Mouse (Mus musculus) spleen, adult 2 months (tissue): ENCODE data around the gene Tspan32. TPM values are rescaled to one million over a fixed set of nuclear protein-coding genes. Genes with fewer than 3 reads are reported as not detected.

Experiments
- DNase-seq, 2 experiments: peaks; one replicate each; pipeline versions ENCODE4 v3.0.0 to v3.0.0-alpha.2; 2012 to 2021; ENCODE audit warnings: low spot score in 2 of 2, low read depth in 1 of 2
- H3K27ac ChIP-seq: fragments of 200-500 bp; 2 replicates; pipeline ENCODE4 v1.5.1; 2012; ENCODE audit warnings: low read length, inconsistent platforms; ENCODE audit not compliant: insufficient read depth
- H3K27me3 ChIP-seq: fragments of 200-500 bp; 2 replicates; pipeline ENCODE4 v1.6.1; 2012; ENCODE audit warnings: mild to moderate bottlenecking, moderate library complexity, low read length, inconsistent platforms; ENCODE audit not compliant: control insufficient read depth, insufficient read depth
- H3K36me3 ChIP-seq: fragments of 200-500 bp; 2 replicates; pipeline ENCODE4 v1.6.1; 2012; ENCODE audit warnings: mild to moderate bottlenecking, low read length, inconsistent platforms; ENCODE audit not compliant: control insufficient read depth, insufficient read depth
- H3K4me1 ChIP-seq: fragments of 200-500 bp; 2 replicates; pipeline ENCODE4 v1.6.1; 2011; ENCODE audit warnings: inconsistent platforms; ENCODE audit not compliant: control insufficient read depth, insufficient read depth, insufficient read length
- H3K4me3 ChIP-seq: fragments of 200-500 bp; 2 replicates; pipeline ENCODE4 v1.5.1; 2011; ENCODE audit warnings: mild to moderate bottlenecking, inconsistent platforms; ENCODE audit not compliant: insufficient read depth, insufficient read length; ENCODE audit errors: extremely low read depth
- CTCF ChIP-seq: fragments of 200-500 bp; IDR thresholded peaks from 2 replicates; pipeline ENCODE4 v1.5.1; 2011; ENCODE audit warnings: mild to moderate bottlenecking, inconsistent platforms; ENCODE audit not compliant: insufficient read depth, insufficient read length, insufficient replicate concordance; ENCODE audit errors: extremely low read depth
- POLR2A ChIP-seq: fragments of 200-500 bp; IDR thresholded peaks from 2 replicates; pipeline ENCODE4 v1.6.1; 2011; ENCODE audit warnings: low read depth, low read length, inconsistent platforms
- WGBS: fragments of 180-500 bp; shearing (Covaris S2); methylation state at CpG from one replicate; pipeline ENCODE4 v1.1.7; 2018; 5-methylcytosine and 5-hydroxymethylcytosine counted together
- polyA plus RNA-seq: library from polyadenylated mRNA; depleted of rRNA; stranded (reverse); fragments of >200 nt; gene quantifications from 2 replicates; pipeline ENCODE4 v1.2.3, GENCODE M21; 2012; rRNA removed

The Tspan32 gene
- polyA plus RNA-seq: 82.8 and 89.4 TPM in 2 replicates

- H3K4me3 ChIP-seq: peak within 1 kb of the TSS; percentile 60
- 5% methylated on average over 4 of the region's 4 CpGs for WGBS
Measured at GRCm38 (mm10) chr7:143004727-143005343, at the start of gene Tspan32. TSS of gene Tspan32 (plus strand) at chr7:143005046.

GRCm38 (mm10) chr7:142956018-142956417 lies 48.8 kb upstream of the Tspan32 start:
- no peak for DNase-seq
- TF ChIP-seq CTCF: no peak
- TF ChIP-seq POLR2A: no peak
- Histone ChIP-seq H3K36me3 (no peaks in the 10 kb centered on the region), H3K27me3 (no peaks in the 10 kb centered on the region), H3K4me3 (no peak overlapping the region), H3K4me1 (no peaks in the 10 kb centered on the region; the same call in 1 of the 2 replicates), H3K27ac (no peak overlapping the region)
- 91% methylated on average over 2 of the region's 2 CpGs for WGBS

More at GRCm38 (mm10) chr7:143004727-143005343, at the start of gene Tspan32:
- peaks cover 5% of the 10 kb centered on the region for H3K36me3 ChIP-seq
- peaks cover 41% of the 10 kb centered on the region for H3K4me1 ChIP-seq
- TF ChIP-seq CTCF (no peak), POLR2A (peak; percentile 22; the same call in 1 of the 2 replicates)
- no peaks in the 10 kb centered on the region for H3K27me3 ChIP-seq
- peak; percentile 29 to 76 for DNase-seq
- H3K27ac ChIP-seq: peak within 1 kb of the TSS; percentile 95

- H3K4me1 ChIP-seq: no peaks in the 10 kb centered on the region; the same call in 1 of the 2 replicates
- H3K36me3 ChIP-seq: no peaks in the 10 kb centered on the region
- 74% methylated on average over 1 of the region's 1 CpGs for WGBS
- no peak for DNase-seq
- H3K27ac ChIP-seq: no peak overlapping the region
- TF ChIP-seq CTCF (no peak), POLR2A (no peak)
- H3K27me3 ChIP-seq: no peaks in the 10 kb centered on the region
- no peak overlapping the region for H3K4me3 ChIP-seq
Measured at GRCm38 (mm10) chr7:142958817-142959216, 46.0 kb upstream of the Tspan32 start.

- Histone ChIP-seq H3K27ac (no peak overlapping the region), H3K4me3 (no peak overlapping the region), H3K36me3 (no peaks in the 10 kb centered on the region), H3K4me1 (no peaks in the 10 kb centered on the region; the same call in 1 of the 2 replicates), H3K27me3 (no peaks in the 10 kb centered on the region)
- 84% methylated on average over 4 of the region's 4 CpGs for WGBS
- DNase-seq: no peak
- no peak for TF ChIP-seq POLR2A
- TF ChIP-seq CTCF: no peak
Measured at GRCm38 (mm10) chr7:142959752-142960151, 45.1 kb upstream of the Tspan32 start.

- 2% methylated on average over 36 of the region's 36 CpGs for WGBS
- Histone ChIP-seq H3K27me3 (peaks cover 15% of the 10 kb centered on the region), H3K4me1 (peaks cover 9% of the 10 kb centered on the region), H3K27ac (no peak overlapping the region), H3K4me3 (peak overlapping the region; percentile 12; the same call in 1 of the 2 replicates), H3K36me3 (no peaks in the 10 kb centered on the region)
- TF ChIP-seq POLR2A: no peak
- no peak for TF ChIP-seq CTCF
- DNase-seq: no peak
Measured at GRCm38 (mm10) chr7:142967414-142967883, 37.4 kb upstream of the Tspan32 start.

GRCm38 (mm10) chr7:142967884-142968808 lies 36.7 kb upstream of the Tspan32 start:
- DNase-seq: no peak
- H3K27ac ChIP-seq: no peak overlapping the region

More at GRCm38 (mm10) chr7:142967884-142968808, 36.7 kb upstream of the Tspan32 start:
- no peak for TF ChIP-seq POLR2A
- no peak for TF ChIP-seq CTCF
- Histone ChIP-seq H3K27me3 (peaks cover 15% of the 10 kb centered on the region), H3K4me3 (peak overlapping the region; percentile 12; the same call in 1 of the 2 replicates), H3K4me1 (peaks cover 9% of the 10 kb centered on the region), H3K36me3 (no peaks in the 10 kb centered on the region)
- 1% methylated on average over 90 of the region's 90 CpGs for WGBS
